Mouse (Mus musculus) retina, adult 2 months (tissue): ENCODE data around the gene Trak1.
A peak's percentile ranks its signal among the peaks of the same experiment; 100 is the strongest.

Experiments used
- DNase-seq: peaks from one replicate; pipeline ENCODE4 v3.0.0-alpha.2; 2012; ENCODE audit warnings: low read depth, low spot score

Trak1 gene

DNA sequence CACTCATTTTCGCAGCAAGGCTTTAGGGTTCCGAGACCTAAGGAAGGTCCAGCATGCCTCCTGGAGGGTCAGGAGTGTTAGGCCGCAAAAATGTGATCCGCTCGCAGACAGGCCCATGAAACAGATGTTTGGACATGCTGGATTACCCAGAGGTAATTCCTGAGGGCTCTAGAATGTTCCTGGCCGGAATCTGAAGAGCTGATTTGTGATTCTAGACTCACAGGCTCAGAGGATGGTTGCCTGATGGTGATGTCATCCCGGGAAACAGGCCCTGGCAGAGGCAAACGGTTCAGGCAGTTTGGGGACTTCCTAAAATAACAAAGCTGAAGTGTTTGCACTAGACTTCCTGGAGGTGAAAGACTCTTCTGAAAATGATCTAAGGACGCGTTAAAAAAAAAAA is 50.7 kb downstream of the Trak1 start:
- DNase-seq = no peak

DNA sequence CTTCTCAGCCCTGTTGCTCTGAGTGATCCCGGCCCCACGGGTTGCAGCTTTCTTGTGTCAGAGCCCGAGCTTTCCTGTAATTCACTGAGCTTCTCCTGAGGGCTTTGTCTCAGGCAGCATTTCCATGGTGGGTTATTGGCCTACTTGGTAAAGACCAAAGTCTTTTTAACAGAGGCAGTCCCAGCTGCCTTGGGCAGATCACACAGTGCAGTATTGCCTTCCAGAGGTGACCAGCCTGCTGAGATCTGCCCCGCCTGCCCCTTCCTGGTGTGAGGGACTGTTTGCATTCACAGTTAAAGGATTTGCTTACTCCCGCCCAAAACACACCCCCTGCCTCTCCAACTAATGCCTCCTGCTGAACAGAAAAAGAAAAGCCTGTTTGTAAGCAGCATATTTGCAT is 51.2 kb downstream of the Trak1 start:
- no peak for DNase-seq

DNA sequence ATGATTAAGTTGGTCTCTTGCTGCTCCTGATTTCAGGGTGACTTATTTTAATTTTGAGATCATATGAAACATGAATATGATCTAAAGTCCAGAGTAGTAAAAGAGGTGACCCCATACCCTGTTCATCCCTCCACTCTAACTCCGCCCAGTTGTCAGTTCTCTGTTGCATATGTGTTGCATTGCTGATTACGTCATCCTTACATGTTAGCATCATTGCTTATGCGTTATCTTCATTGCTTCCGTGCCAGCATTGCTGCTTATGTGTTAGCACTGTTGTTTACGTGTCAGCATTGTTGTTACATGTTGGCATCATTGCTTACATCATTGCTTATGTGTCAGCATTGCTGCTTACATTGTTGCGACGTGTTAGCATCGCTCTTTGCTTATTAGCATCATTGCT is 51.8 kb downstream of the Trak1 start:
- no peak for DNase-seq

DNA sequence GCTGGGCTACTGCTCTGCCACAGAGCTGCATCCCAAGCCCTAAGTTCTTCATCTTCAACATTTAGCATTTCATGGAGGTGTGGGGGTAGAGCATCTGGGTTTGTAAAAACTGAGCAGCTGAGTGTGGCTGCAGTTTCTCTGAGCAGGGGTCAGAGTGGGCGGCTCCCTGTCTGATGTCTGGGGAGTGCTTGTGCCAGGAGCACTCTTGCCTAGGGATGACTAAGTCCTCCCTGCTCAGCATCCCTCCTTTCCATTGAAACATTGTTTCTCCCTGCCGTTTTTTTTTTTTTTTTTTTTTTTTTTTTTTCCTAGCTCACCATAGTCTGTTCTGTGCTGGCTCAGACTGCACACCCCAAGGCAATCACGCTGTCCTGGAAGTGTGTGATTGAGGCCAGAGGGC is 53.3 kb downstream of the Trak1 start:
- no peak for DNase-seq

DNA sequence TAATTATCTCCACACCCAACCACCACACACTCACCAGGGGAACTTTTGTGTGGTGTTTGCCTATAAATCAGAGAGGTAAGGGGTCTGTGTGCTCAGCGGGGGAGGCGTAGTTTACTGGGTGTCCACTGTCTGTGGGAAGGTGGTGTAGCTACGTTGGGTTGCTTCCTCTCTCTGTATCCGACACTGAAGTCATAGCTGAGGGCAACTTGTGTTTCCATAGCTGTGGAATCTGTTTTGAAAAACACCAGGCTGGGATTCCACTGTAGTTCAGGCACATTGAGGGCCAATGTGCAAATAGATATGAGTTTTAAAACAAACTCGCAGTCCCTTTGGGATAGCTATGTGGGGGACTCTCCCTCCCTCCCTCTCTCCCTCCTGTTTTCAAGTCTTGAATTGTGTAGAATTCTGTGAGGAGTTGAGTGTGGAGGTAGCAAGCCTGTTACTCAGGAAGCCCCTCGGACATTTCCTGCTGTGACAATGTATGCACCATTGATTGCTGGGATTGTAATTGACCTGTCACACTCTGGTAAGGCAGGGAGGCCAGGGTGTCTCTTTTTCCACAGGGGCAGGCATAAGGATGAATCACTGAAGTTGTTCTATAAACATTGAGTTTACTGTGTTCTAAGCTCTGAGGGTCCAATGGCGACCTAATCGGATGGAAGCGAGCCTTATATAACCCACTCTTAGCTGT is 54.2 kb downstream of the Trak1 start:
- DNase-seq = no peak

DNA sequence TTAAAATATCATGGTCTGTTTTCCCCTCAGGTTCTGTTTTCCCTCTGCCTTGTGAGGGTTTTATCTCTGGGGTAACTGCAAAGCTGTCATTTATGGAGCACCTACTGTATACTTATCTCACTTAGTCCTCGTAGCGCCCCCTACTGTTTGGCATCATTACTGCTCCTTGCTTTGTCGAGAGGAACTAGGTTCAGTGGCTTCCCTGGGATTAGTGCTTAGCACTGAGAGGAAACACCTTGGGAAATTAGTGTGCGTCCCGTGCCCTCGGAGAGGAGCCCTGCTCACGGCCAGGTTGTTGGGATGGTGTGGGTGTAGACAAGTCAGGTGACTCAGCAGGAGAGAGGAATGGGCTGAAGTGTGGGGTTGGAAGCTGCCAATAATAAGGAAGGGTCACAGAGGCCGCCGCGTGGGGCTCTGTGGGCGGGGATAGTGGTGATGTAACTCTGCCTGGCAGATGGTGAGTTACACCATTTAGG is 54.9 kb downstream of the Trak1 start:
- no peak for DNase-seq

DNA sequence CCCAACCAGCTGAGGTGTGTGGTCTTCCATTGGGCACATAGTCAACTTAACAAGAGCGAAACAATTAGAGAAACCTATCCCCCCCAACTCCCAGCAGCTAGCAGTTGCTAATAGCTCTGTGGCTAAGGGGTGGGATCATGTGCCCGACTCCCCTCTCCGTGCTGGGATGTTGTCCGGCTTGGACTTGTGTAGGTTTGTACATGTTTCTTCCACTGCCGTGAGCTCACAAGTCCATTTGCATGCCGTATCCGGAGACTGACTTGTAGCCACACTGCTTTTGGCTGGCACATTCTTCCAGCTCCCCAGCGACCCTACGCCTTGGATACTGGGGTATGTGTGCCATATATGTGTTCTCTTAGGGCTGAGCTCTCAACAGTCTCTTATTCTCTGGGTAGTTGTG is 55.4 kb downstream of the Trak1 start:
- no peak for DNase-seq

DNA sequence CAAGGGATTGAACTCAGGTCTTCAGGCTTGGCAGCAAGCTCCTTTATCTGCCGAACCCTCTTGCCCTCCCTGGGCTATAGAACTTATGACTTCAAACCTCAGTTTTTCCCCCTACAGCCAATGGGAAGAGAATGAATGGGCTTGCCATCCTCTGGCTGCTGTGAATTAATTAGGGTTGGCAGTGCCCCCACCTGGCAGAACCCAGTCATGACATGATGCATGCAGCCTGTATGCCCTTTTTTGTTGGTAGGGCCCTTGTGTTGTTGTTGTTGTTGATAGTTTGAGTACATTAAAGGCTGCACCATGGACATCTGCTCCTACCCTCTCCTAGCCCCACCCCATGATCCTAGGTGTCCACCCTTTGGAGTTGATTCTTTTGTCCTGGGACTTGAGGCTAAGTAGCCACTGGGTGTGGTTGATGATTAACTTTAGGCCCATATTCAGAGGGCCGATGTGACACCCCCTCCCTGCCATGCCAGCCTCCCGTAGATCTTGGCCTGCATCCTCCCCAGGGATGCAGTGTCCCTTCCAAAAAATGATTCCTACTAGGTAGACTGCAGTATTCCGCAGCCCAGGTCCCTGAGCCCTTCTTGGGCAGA is 57.6 kb downstream of the Trak1 start:
- DNase-seq = no peak

DNA sequence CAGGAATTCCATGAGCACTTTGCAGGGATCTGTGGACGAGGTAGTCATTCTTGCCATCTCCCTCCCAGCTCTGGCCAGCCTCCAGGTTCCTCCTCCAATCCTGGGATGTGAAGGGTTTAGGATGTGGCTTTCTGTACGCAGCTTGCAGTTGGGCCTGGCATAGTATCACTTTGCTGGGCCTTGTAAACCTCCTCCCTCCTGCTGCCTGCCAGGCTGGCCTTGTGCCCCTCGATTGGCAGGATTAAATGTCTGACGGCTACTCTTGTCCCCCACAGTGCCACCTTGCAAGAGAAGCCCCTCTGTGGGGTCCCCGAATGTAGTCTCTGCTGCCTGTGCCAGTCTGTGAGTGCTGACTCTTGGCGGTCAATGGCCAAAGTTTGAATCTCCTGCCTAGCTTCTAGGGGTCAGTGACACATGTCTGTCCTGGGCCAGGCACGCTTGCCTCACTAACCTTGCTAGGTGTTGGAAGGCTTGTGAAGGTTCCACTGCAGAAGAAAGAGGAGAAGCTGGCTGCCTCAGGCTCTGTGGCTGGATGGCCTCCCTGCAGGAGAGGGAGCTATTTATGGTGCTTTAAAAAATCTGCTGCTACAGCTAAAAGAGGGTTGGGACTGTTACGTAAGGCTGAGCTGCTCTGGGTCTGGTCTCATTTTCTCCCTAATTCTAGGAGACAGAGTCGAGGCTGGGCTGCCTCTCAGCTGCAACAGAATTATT is 58.3 kb downstream of the Trak1 start:
- no peak for DNase-seq

DNA sequence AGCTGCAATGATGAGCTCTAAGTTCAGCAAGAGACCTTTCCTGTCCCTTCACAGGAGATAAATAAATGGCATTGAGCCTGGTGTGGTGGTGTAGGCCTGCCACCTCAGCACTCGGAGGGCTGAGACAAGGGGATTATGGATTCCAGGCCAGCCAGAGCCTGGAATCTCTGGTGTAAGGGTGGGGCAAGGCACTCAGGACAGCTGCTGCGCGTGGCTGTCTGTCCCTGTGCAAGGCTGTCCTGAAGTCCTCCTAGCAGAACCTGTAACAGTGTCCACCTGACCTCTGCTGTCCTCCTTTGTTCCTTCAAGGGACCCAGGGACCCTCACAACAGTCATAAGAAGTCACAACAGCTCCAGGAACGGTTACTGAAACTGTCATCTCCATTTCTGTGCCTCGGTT is 59.8 kb downstream of the Trak1 start:
- no peak for DNase-seq

DNA sequence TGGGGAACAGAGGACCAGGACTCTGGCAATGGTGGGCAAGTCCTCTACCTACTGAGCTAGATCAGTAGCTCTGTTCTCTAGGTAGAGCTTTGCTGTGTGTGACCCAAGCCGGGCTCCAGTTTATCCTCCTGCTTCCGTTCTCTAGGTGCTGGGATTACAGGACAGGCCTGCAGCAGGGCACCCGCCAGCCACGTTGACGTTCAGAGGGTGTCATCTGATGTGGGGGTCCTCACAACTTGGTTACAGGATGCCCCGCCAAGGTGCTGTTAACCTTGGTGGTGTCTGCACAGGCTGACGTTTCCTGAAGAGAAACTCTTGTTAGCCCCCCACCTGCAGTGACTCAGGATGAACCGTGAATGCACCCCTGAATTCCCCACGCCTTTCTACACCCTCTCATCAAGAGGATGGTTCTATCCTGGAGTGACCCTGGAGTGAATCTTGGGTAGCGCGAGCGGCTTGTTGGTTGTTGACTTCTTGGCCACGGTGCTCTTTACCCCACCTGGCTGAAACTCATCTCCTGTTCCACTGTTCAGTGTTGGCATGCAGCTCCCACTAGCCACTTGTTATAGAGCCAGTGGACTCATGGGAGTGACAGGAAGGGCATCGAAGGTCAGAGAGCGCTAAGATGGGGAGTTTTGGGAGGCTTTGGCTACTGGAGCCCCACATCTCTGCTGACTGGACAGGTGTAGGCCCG is 60.4 kb downstream of the Trak1 start:
- no peak for DNase-seq

DNA sequence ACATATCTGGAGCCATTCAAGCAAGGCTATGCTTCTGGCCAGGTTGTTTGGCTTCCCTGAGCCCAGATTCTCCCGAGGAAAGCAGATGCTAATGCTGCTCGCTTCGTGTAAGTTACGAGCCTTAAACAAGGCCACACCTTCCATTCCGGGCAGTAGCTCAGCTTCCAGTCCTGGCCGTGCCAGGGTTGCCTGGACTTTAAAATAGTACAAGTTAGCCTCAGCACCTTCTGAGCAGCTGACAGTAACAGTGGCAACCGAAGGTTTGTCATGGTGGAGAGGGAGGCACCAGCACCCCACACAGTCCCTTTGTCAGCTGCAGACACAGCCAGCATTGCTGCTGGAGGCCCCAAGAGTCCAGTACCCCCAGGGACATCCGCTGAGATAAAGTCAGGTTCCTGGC is 61.1 kb downstream of the Trak1 start:
- no peak for DNase-seq

DNA sequence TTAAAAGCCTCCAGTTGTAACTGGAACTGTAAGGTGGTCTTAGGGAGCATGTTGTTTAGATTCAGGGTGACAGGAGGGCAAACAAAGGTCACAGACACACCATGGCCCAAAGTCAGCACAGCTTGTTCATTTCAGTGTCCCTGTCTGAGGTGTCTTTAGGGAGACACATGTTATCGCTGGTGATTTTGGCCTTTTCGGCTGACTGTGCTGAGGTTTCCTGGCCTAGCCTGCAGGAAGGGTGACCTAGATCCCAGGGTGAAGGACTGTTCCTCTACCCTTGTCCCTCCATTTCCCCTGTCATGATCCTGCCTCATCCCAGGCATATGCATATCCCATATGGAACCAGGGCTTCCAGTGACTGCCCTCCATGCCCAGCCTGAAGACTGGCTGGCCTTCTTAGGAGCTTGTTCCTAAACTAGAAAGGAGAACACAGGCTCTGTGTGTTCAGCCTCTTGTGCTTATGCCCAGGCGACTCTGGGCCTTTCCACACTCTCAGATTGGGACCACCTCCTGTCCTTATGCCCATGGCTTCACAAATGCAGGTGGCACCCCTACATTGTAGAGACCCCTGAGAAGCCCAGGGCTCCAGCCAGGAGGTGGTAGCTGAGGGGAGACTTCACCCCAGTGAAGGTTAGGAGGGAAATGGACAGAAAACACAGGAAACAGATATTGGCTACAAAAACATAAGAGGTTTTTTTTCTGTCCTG is 62.1 kb downstream of the Trak1 start:
- no peak for DNase-seq

DNA sequence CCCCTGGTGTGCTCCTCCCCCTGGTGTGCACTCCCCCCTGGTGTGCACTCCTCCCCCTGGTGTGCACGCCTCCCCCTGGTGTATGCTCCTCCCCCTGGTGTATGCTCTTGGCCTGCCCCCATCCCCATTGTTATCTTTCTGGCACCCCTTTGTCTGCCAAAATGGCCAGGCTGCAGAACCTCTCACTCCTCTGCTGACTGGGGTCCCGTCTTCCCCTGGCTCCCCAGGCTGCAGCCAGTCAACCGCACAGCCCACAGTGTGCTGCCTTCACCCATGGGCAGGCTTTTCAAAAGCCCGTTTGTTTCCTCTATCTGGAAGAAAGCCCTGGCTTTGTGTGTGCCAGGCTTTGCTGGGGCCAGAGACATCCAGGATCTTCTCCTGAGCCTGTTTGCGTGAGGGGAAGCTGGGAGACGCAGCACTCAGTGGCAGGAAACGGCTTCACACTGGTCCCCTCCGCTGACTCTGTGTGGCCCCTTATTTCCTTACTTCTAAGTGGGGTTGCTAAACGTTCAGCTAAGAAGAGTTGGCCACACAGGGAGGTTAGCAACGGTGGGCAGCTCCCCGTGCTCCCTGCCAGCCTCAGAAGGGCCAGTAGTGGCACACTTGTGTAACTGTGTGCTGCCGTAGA is 63.1 kb downstream of the Trak1 start:
- no peak for DNase-seq

DNA sequence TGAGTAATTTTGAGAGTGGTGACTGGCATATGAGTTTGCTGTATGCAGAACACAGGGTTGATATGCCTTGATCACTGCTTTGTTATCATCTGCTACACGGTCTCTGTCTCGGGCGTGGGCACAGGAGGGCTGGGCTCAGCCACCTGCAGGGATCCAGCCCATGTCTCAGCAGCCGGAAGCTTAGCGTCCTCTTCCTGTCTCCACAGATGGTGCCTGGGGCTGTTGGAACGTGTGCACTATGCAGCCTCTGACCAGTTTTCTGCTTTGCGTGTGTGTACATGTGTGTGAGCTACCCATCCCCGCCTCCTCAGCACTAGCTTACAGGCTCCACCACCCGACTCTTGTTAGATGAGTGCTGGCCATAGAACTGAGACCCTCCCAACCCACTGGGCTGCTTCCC is 63.7 kb downstream of the Trak1 start:
- no peak for DNase-seq

DNA sequence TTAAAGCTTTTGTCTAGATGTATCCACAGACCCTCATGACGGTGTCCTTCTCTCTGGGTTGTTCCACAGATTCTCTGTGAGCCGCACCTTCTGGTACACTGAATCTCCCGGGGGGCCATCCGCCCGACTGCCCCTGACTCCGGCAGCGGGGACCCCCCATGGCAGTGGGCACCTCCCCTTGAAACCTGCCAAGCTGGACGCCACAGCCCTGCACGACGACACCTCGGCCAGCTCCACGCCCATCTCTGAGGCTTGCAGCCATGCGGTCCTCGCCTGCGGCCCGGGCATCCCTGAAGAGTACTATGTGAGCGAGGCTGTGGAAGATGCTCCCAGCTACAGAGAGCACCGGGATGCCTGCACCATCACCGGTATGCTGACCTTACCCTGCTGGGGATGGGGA is 66.6 kb downstream of the Trak1 start:
- DNase-seq = no peak

DNA sequence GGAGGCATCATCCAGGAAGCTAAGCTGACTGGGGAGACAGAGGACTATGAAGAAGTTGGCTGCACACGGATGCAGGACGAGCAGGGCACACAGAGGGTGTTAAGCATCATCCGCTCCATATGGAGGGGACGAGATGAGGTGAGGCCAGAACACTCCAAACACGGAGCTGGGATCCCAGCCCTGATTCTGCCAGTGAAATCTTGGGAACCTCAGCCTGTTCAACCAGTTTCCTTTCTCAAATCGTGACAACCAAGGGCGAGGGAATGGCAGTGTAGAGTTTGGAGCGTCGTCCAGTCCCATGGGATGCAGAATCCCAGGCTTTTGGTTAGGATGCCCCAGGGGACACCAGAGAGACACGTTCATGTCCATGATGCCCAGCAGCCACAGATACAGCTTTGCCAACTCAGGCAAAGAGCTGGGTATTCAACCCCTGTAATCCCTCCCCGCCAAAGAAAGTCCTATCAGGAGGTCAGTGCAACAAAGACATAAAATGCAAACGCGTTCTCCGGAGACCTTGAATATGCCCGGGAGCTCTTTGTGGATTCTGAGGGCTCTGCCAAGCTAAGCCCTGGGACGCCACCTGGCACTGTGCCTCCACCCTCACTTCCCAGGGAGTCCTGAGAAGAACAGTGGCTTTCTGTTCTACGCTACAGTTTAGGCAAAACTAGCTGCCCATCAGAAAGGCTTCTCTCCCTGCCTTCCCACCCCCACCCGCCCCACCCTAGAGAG is 69.0 kb downstream of the Trak1 start:
- DNase-seq = no peak

DNA sequence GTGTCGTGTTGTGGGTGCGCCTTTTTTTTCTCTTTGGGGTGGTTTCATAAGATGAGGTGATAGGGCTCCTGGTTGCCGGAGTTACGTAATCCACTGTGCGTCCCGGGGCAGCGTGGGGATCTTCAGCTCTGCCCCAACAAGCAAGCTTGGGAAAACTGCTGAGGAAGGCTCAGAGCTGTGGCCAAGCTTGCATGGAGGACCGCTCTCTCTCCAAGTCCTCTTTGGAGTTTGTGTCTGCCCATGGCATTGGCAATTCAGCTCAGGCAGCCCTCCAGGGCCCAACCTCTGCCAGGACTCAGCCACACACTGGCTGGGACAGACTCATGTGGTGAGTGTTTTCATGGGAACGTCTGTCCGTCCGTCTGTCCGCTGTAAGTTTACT is 69.6 kb downstream of the Trak1 start:
- DNase-seq = no peak

DNA sequence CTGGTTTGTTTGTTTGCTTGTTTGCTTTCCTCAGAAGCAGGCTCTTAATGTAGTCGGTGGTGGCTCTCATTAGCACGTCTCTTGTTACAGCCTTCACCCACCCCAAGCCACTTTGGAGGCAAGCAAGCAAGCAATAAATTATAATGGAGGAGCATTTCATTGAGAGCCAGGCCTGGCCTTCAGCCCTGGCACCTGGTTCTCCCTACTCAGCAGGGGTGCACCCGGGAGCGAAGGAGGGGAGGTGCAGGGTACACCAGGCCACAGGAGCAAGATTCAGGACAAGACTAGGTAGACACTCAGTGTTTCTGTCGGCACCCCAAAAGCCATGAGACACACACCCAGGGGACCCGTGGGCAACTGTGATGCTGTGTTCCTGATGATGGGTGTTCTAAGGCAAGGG is 72.3 kb downstream of the Trak1 start:
- DNase-seq = no peak

DNA sequence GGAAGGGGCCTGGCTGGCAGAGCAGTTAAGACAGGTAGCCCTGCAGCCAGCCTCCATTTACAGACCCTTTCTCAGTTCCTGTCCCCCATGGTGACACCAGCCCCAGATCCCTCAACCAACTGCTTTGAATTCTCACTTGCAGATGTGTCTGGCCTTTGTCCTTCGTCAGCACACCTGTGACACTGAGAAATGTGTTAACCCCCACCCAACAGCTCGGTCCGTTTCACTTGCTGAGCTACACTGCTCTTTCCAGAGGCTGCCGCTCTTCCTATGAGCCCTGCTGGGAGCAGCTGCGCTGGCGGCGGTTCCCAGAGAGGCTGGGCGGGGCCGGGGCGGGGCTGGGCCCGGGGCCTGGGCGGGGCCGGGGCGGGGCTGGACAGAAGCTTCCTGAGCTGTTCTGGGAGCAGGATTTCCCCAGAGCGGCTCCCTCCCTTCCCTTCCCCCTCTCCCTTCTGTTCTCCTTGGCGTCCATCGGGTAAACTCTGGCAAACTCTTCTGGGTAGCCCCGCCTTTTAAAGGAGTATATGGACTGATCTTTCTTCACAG is 74.1 kb downstream of the Trak1 start:
- DNase-seq = peak; percentile 71
